Mouse (Mus musculus) embryonic facial prominence, embryonic 12.5 days (tissue): ENCODE data around the gene Nphs1. TPM values are rescaled to one million over a fixed set of nuclear protein-coding genes. Genes with fewer than 3 reads are reported as not detected.
A peak's percentile ranks its signal among the peaks of the same experiment; 100 is the strongest.
"Not testable (repeated sequence)": the region's sequence is repeated elsewhere in the genome, so short reads cannot be mapped to it uniquely, and the experiment has no call there.

Experiments used
- ATAC-seq: fragments of 200-750 bp; cut with Nextera tagmentation; 2 replicates; pipeline ENCODE4 v1.8.0; 2017; ENCODE audit not compliant: insufficient number of reproducible peaks, insufficient read depth, low FRiP score, low TSS enrichment
- H3K27ac ChIP-seq: fragments of 300-500 bp; sonication (generic); 2 replicates; pipeline ENCODE4 v1.5.1; 2016; ENCODE audit warnings: mild to moderate bottlenecking
- H3K27me3 ChIP-seq: fragments of 300-500 bp; sonication (generic); 2 replicates; pipeline ENCODE4 v1.6.1; 2016; ENCODE audit warnings: mild to moderate bottlenecking, moderate library complexity
- H3K36me3 ChIP-seq: fragments of 300-500 bp; sonication (generic); 2 replicates; pipeline ENCODE4 v1.6.1; 2016; ENCODE audit warnings: mild to moderate bottlenecking
- H3K4me1 ChIP-seq: fragments of 300-500 bp; sonication (generic); 2 replicates; pipeline ENCODE4 v1.6.1; 2016
- H3K4me2 ChIP-seq: fragments of 300-500 bp; sonication (generic); replicated peaks from 2 replicates; pipeline ENCODE4 v1.6.1; 2016; ENCODE audit warnings: mild to moderate bottlenecking, moderate library complexity
- H3K4me3 ChIP-seq: fragments of 300-500 bp; sonication (generic); 2 replicates; pipeline ENCODE4 v1.5.1; 2016; ENCODE audit warnings: mild to moderate bottlenecking
- H3K9ac ChIP-seq: fragments of 300-500 bp; sonication (generic); 2 replicates; pipeline ENCODE4 v1.6.1; 2016; ENCODE audit warnings: mild to moderate bottlenecking, moderate library complexity
- H3K9me3 ChIP-seq: fragments of 300-500 bp; sonication (generic); 2 replicates; pipeline ENCODE4 v1.6.1; 2016; ENCODE audit warnings: mild to moderate bottlenecking, moderate library complexity
- WGBS: fragments of 180-500 bp; shearing (Covaris S2); methylation state at CpG from one replicate; pipeline ENCODE4 v1.1.7; 2016; 5-methylcytosine and 5-hydroxymethylcytosine counted together
- polyA plus RNA-seq: library from polyadenylated mRNA; unstranded; fragments of >200 nt; fragmentation: Nextera tagmentation; extraction: Ambion mirVana; gene quantifications from 2 replicates; pipeline ENCODE4 v1.2.1, GENCODE M21; 2016

Gene Nphs1
- polyA plus RNA-seq, 1 experiment from 2014 or later, result 0.29 TPM

- Histone ChIP-seq H3K36me3 (no peaks in the 10 kb centered on the region), H3K4me3 (no peak overlapping the region), H3K27me3 (peaks cover 96% of the 10 kb centered on the region), H3K4me2 (no peak overlapping the region), H3K27ac (no peak overlapping the region), H3K9ac (no peak overlapping the region), H3K4me1 (0 out of 2 replicates have a peak, but pooled peaks cover 4% of the 10 kb centered on the region), H3K9me3 (no peaks in the 10 kb centered on the region)
- no peak for ATAC-seq
- WGBS, result 19% methylated on average over 4 of the region's 4 CpGs
Observed at GRCm38 (mm10) chr7:30463996-30464395, 5.9 kb downstream of the Nphs1 start.

GRCm38 (mm10) chr7:30464816-30465300, 6.7 kb downstream of the Nphs1 start:
- H3K9ac ChIP-seq, result no peak overlapping the region
- H3K4me1 ChIP-seq, result 0 out of 2 replicates have a peak, but pooled peaks cover 4% of the 10 kb centered on the region
- no peaks in the 10 kb centered on the region for H3K36me3 ChIP-seq
- ATAC-seq, result no peak
- WGBS, result 11% methylated on average over 6 of the region's 6 CpGs
- no peak overlapping the region for H3K4me2 ChIP-seq
- no peaks in the 10 kb centered on the region for H3K9me3 ChIP-seq
- H3K27ac ChIP-seq, result no peak overlapping the region
- H3K27me3 ChIP-seq, result peaks cover 88% of the 10 kb centered on the region
- no peak overlapping the region for H3K4me3 ChIP-seq

- H3K4me1 ChIP-seq, result peaks cover under 1% of the 10 kb centered on the region; the same call in 1 of the 2 replicates
- no peak overlapping the region for H3K4me3 ChIP-seq
- WGBS, result 41% methylated on average over 5 of the region's 5 CpGs
- H3K27ac ChIP-seq, result no peak overlapping the region
- ATAC-seq, result no peak
- no peak overlapping the region for H3K9ac ChIP-seq
- peaks cover 15% of the 10 kb centered on the region for H3K27me3 ChIP-seq
- H3K36me3 ChIP-seq, result no peaks in the 10 kb centered on the region
- no peaks in the 10 kb centered on the region for H3K9me3 ChIP-seq
- H3K4me2 ChIP-seq, result no peak overlapping the region
Observed at GRCm38 (mm10) chr7:30472411-30472810, 14.3 kb downstream of the Nphs1 start.

GRCm38 (mm10) chr7:30474999-30475398, 16.9 kb downstream of the Nphs1 start:
- no peak overlapping the region for H3K4me3 ChIP-seq
- no peak overlapping the region for H3K27ac ChIP-seq
- peaks cover 15% of the 10 kb centered on the region for H3K27me3 ChIP-seq
- no peak for ATAC-seq
- no peak overlapping the region for H3K9ac ChIP-seq
- no peak overlapping the region for H3K4me2 ChIP-seq
- peaks cover 3% of the 10 kb centered on the region; the same call in 1 of the 2 replicates for H3K4me1 ChIP-seq
- 69% methylated on average over 4 of the region's 4 CpGs for WGBS
- no peaks in the 10 kb centered on the region for H3K36me3 ChIP-seq
- H3K9me3 ChIP-seq, result no peaks in the 10 kb centered on the region

- not testable (repeated sequence) for H3K27ac ChIP-seq, ATAC-seq, H3K4me1 ChIP-seq, H3K9ac ChIP-seq, H3K9me3 ChIP-seq, H3K4me3 ChIP-seq, H3K36me3 ChIP-seq, H3K4me2 ChIP-seq
- H3K27me3 ChIP-seq, result peaks cover 16% of the 10 kb centered on the region
- WGBS, result 89% methylated on average over 7 of the region's 7 CpGs
Observed at GRCm38 (mm10) chr7:30476136-30476535, 18.0 kb downstream of the Nphs1 start.

GRCm38 (mm10) chr7:30477415-30478381, 19.6 kb downstream of the Nphs1 start:
- 7% methylated on average over 31 of the region's 32 CpGs for WGBS
- H3K9ac ChIP-seq, result no peak overlapping the region
- ATAC-seq, result no peak

GRCm38 (mm10) chr7:30484250-30484649, 26.1 kb downstream of the Nphs1 start:
- WGBS, result 15% methylated on average over 8 of the region's 8 CpGs
- Histone ChIP-seq H3K4me1 (no peaks in the 10 kb centered on the region), H3K9ac (no peak overlapping the region), H3K36me3 (no peaks in the 10 kb centered on the region), H3K9me3 (no peaks in the 10 kb centered on the region), H3K4me3 (no peak overlapping the region), H3K27ac (no peak overlapping the region), H3K4me2 (no peak overlapping the region), H3K27me3 (peaks cover 11% of the 10 kb centered on the region)
- no peak for ATAC-seq

More at GRCm38 (mm10) chr7:30477415-30478381, 19.6 kb downstream of the Nphs1 start:
- H3K27ac ChIP-seq, result no peak overlapping the region
- H3K27me3 ChIP-seq, result peaks cover 17% of the 10 kb centered on the region
- peak overlapping the region; percentile 26 for H3K4me3 ChIP-seq
- H3K4me2 ChIP-seq, result peak overlapping the region; percentile 52
- H3K36me3 ChIP-seq, result no peaks in the 10 kb centered on the region
- H3K4me1 ChIP-seq, result peaks cover 3% of the 10 kb centered on the region; the same call in 1 of the 2 replicates
- no peaks in the 10 kb centered on the region for H3K9me3 ChIP-seq

GRCm38 (mm10) chr7:30490251-30490956, 32.3 kb downstream of the Nphs1 start:
- no peak overlapping the region for H3K9ac ChIP-seq
- ATAC-seq, result no peak
- no peak overlapping the region for H3K4me2 ChIP-seq
- no peak overlapping the region for H3K27ac ChIP-seq
- WGBS, result 33% methylated on average over 16 of the region's 16 CpGs
- no peaks in the 10 kb centered on the region for H3K9me3 ChIP-seq
- H3K27me3 ChIP-seq, result peaks cover 7% of the 10 kb centered on the region; the same call in 1 of the 2 replicates
- no peak overlapping the region for H3K4me3 ChIP-seq
- no peaks in the 10 kb centered on the region for H3K4me1 ChIP-seq
- H3K36me3 ChIP-seq, result no peaks in the 10 kb centered on the region

- no peaks in the 10 kb centered on the region for H3K4me1 ChIP-seq
- H3K27me3 ChIP-seq, result peaks cover 7% of the 10 kb centered on the region; the same call in 1 of the 2 replicates
- WGBS, result 14% methylated on average over 6 of the region's 6 CpGs
- H3K9me3 ChIP-seq, result no peaks in the 10 kb centered on the region
- H3K36me3 ChIP-seq, result no peaks in the 10 kb centered on the region
- H3K4me3 ChIP-seq, result no peak overlapping the region
- no peak overlapping the region for H3K4me2 ChIP-seq
- ATAC-seq, result no peak
- no peak overlapping the region for H3K27ac ChIP-seq
- H3K9ac ChIP-seq, result no peak overlapping the region
Observed at GRCm38 (mm10) chr7:30490957-30491307, 32.8 kb downstream of the Nphs1 start.

GRCm38 (mm10) chr7:30492765-30493164, 34.6 kb downstream of the Nphs1 start:
- H3K9me3 ChIP-seq, result no peaks in the 10 kb centered on the region
- H3K4me2 ChIP-seq, result no peak overlapping the region
- no peak for ATAC-seq
- no peaks in the 10 kb centered on the region for H3K36me3 ChIP-seq
- H3K27me3 ChIP-seq, result peaks cover 7% of the 10 kb centered on the region; the same call in 1 of the 2 replicates
- 15% methylated on average over 4 of the region's 4 CpGs for WGBS
- H3K4me3 ChIP-seq, result no peak overlapping the region
- H3K9ac ChIP-seq, result no peak overlapping the region
- no peaks in the 10 kb centered on the region for H3K4me1 ChIP-seq
- no peak overlapping the region for H3K27ac ChIP-seq

GRCm38 (mm10) chr7:30493401-30493931, 35.4 kb downstream of the Nphs1 start, which contains the start of gene Prodh2:
Gene Prodh2 (plus strand): TSS chr7:30493622.
- Histone ChIP-seq H3K4me2 (no peak within 1 kb of the TSS), H3K4me3 (no peak within 1 kb of the TSS), H3K27me3 (peaks cover 7% of the 10 kb centered on the region; the same call in 1 of the 2 replicates), H3K9me3 (no peaks in the 10 kb centered on the region), H3K36me3 (no peaks in the 10 kb centered on the region), H3K4me1 (no peaks in the 10 kb centered on the region), H3K9ac (no peak within 1 kb of the TSS), H3K27ac (no peak within 1 kb of the TSS)
- ATAC-seq, result 0 out of 2 replicates have a peak, but pooled peaks have one; percentile 41
- 57% methylated on average over 11 of the region's 11 CpGs for WGBS
